Mouse (Mus musculus): Measurements from ENCODE around the gene Nrn1l. TPM values are rescaled to one million over a fixed set of nuclear protein-coding genes. Genes with fewer than 3 reads are reported as not detected.

Gene Nrn1l
- polyA plus RNA-seq, 1 experiment from 2014 or later, result not detected

DNA sequence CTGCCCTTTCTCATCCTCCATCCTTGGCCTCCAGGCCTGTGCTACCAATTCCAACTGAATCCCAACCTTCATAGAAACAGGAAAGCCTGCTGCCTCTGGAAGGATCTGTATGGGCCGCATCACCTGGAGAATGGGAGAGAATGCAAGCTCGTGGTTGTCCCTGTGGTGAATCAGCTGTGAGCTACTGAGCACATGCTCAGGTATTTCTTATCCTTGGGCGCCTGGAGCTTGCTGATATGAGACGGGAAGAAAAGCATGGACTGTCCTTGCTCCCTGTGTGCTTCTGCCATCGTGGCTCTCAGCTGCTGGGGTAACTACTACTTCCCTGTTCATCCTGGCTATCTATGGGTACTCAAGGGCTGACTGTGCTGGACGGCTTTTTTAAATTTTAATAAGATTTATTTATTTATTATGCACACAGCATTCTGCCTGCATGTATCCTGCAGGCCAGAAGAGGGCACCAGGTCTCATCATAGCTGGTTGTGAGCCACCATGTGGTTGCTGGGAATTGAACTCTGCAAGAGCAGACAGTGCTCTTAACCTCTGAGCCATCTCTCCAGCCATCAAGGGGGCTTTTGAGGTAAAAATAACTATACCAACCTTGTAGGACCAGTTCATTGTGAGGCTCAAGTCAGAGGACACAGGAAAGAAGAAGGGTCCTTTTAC is 26.9 kb upstream of the Nrn1l start:
- H3K27me3 ChIP-seq (ENCODE audit: control insufficient read depth, insufficient read depth, low read length), result no peaks in the 10 kb centered on the region
- H3K9ac ChIP-seq (ENCODE audit: low read depth, low read length), result no peak overlapping the region
- peaks cover 21% of the 10 kb centered on the region for H3K4me1 ChIP-seq (ENCODE audit: control insufficient read depth, insufficient read depth, low read length)
- H3K4me2 ChIP-seq, result no peak overlapping the region
- H3K9me3 ChIP-seq (replicated peaks; ENCODE audit: control insufficient read depth, low read length), result no peaks in the 10 kb centered on the region
- 72% methylated on average over 6 of the region's 6 CpGs for WGBS (ENCODE audit: insufficient replicate concordance)
- no peak for ATAC-seq (replicated peaks; ENCODE audit: insufficient number of reproducible peaks, low FRiP score, low TSS enrichment)
- H3K4me3 ChIP-seq (ENCODE audit: low read depth, low read length), result no peak overlapping the region
- no peak overlapping the region for H3K27ac ChIP-seq (ENCODE audit: low read depth, low read length)
- H3K36me3 ChIP-seq (ENCODE audit: control insufficient read depth, insufficient read depth, low read length), result peaks cover 27% of the 10 kb centered on the region

DNA sequence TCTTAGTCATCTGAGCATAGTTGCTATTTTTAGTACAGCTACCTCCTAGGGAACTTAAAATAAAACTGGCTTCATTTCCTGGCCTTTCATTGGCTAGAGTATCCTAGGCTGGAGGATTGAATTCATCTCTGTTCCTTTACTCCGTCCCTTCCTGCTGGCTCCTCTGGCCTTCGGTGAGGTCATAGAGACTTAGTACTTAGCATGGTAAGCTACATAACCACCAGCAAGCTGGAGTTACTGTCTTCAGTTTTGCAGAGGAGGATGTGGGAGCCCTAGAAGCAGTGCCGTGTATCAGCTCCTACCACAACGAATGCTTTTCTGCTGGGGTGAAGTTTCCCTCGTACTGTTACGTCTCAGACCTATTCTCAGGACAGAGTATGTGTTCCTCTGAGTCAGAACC is 19.1 kb upstream of the Nrn1l start:
- peaks cover 17% of the 10 kb centered on the region for H3K4me1 ChIP-seq (ENCODE audit: control insufficient read depth, insufficient read depth, low read length)
- H3K27me3 ChIP-seq (ENCODE audit: control insufficient read depth, insufficient read depth, low read length), result no peaks in the 10 kb centered on the region
- H3K36me3 ChIP-seq (ENCODE audit: control insufficient read depth, insufficient read depth, low read length), result peaks cover 26% of the 10 kb centered on the region
- H3K4me2 ChIP-seq, result peak overlapping the region; percentile 29
- ATAC-seq (replicated peaks; ENCODE audit: insufficient number of reproducible peaks, low FRiP score, low TSS enrichment), result no peak
- H3K4me3 ChIP-seq (ENCODE audit: low read depth, low read length), result no peak overlapping the region
- peak overlapping the region; percentile 71; the same call in 1 of the 2 replicates for H3K27ac ChIP-seq (ENCODE audit: low read depth, low read length)
- 0 out of 2 replicates have a peak overlapping the region, but pooled peaks have one; percentile 43 for H3K9ac ChIP-seq (ENCODE audit: low read depth, low read length)
- WGBS (ENCODE audit: insufficient replicate concordance), result 69% methylated on average over 6 of the region's 6 CpGs
- no peaks in the 10 kb centered on the region for H3K9me3 ChIP-seq (replicated peaks; ENCODE audit: control insufficient read depth, low read length)

GRCm38 (mm10) chr8:105880754-105881520 is 12.4 kb upstream of the Nrn1l start, which contains the start of gene Edc4:
TSS of gene Edc4 (plus strand) at chr8:105880881.
- Histone ChIP-seq H3K9ac (ENCODE audit: low read depth, low read length) (peak within 1 kb of the TSS; percentile 88), H3K27me3 (ENCODE audit: control insufficient read depth, insufficient read depth, low read length) (no peaks in the 10 kb centered on the region), H3K4me1 (ENCODE audit: control insufficient read depth, insufficient read depth, low read length) (peaks cover 13% of the 10 kb centered on the region), H3K4me2 (peak within 1 kb of the TSS; percentile 81), H3K27ac (ENCODE audit: low read depth, low read length) (peak within 1 kb of the TSS; percentile 25; the same call in 1 of the 2 replicates), H3K9me3 (replicated peaks; ENCODE audit: control insufficient read depth, low read length) (no peaks in the 10 kb centered on the region), H3K4me3 (ENCODE audit: low read depth, low read length) (peak within 1 kb of the TSS; percentile 76), H3K36me3 (ENCODE audit: control insufficient read depth, insufficient read depth, low read length) (peaks cover 28% of the 10 kb centered on the region)
- under 1% methylated on average over 45 of the region's 45 CpGs for WGBS (ENCODE audit: insufficient replicate concordance)
- peak; percentile 75 for ATAC-seq (replicated peaks; ENCODE audit: insufficient number of reproducible peaks, low FRiP score, low TSS enrichment)

- Histone ChIP-seq H3K4me2 (no peak overlapping the region), H3K9me3 (replicated peaks; ENCODE audit: control insufficient read depth, low read length) (no peaks in the 10 kb centered on the region), H3K4me3 (ENCODE audit: low read depth, low read length) (no peak overlapping the region), H3K36me3 (ENCODE audit: control insufficient read depth, insufficient read depth, low read length) (peaks cover 52% of the 10 kb centered on the region), H3K9ac (ENCODE audit: low read depth, low read length) (no peak overlapping the region), H3K27me3 (ENCODE audit: control insufficient read depth, insufficient read depth, low read length) (no peaks in the 10 kb centered on the region), H3K27ac (ENCODE audit: low read depth, low read length) (no peak overlapping the region), H3K4me1 (ENCODE audit: control insufficient read depth, insufficient read depth, low read length) (no peaks in the 10 kb centered on the region)
- no peak for ATAC-seq (replicated peaks; ENCODE audit: insufficient number of reproducible peaks, low FRiP score, low TSS enrichment)
- 95% methylated on average over 12 of the region's 12 CpGs for WGBS (ENCODE audit: insufficient replicate concordance)
Observed at GRCm38 (mm10) chr8:105889756-105890465, 3.5 kb upstream of the Nrn1l start.

GRCm38 (mm10) chr8:105890870-105891269 is 2.5 kb upstream of the Nrn1l start:
- no peak overlapping the region for H3K4me2 ChIP-seq
- H3K4me1 ChIP-seq (ENCODE audit: control insufficient read depth, insufficient read depth, low read length), result no peaks in the 10 kb centered on the region
- 92% methylated on average over 6 of the region's 6 CpGs for WGBS (ENCODE audit: insufficient replicate concordance)
- no peaks in the 10 kb centered on the region for H3K27me3 ChIP-seq (ENCODE audit: control insufficient read depth, insufficient read depth, low read length)
- ATAC-seq (replicated peaks; ENCODE audit: insufficient number of reproducible peaks, low FRiP score, low TSS enrichment), result no peak
- peaks cover 46% of the 10 kb centered on the region for H3K36me3 ChIP-seq (ENCODE audit: control insufficient read depth, insufficient read depth, low read length)
- H3K27ac ChIP-seq (ENCODE audit: low read depth, low read length), result no peak overlapping the region
- H3K9me3 ChIP-seq (replicated peaks; ENCODE audit: control insufficient read depth, low read length), result no peaks in the 10 kb centered on the region
- no peak overlapping the region for H3K9ac ChIP-seq (ENCODE audit: low read depth, low read length)
- no peak overlapping the region for H3K4me3 ChIP-seq (ENCODE audit: low read depth, low read length)

- ATAC-seq (replicated peaks; ENCODE audit: insufficient number of reproducible peaks, low FRiP score, low TSS enrichment), result no peak
- H3K4me2 ChIP-seq, result no peak overlapping the region
Observed at GRCm38 (mm10) chr8:105892432-105892831, 935 bp upstream of the Nrn1l start.

GRCm38 (mm10) chr8:105897801-105898480 is 4.6 kb downstream of the Nrn1l start:
- no peak overlapping the region for H3K4me2 ChIP-seq
- WGBS (ENCODE audit: insufficient replicate concordance), result 71% methylated on average over 9 of the region's 9 CpGs
- peaks cover 5% of the 10 kb centered on the region for H3K4me1 ChIP-seq (ENCODE audit: control insufficient read depth, insufficient read depth, low read length)
- no peak for ATAC-seq (replicated peaks; ENCODE audit: insufficient number of reproducible peaks, low FRiP score, low TSS enrichment)
- no peaks in the 10 kb centered on the region for H3K27me3 ChIP-seq (ENCODE audit: control insufficient read depth, insufficient read depth, low read length)
- no peak overlapping the region for H3K27ac ChIP-seq (ENCODE audit: low read depth, low read length)
- no peaks in the 10 kb centered on the region for H3K9me3 ChIP-seq (replicated peaks; ENCODE audit: control insufficient read depth, low read length)
- H3K9ac ChIP-seq (ENCODE audit: low read depth, low read length), result no peak overlapping the region
- no peak overlapping the region for H3K4me3 ChIP-seq (ENCODE audit: low read depth, low read length)
- H3K36me3 ChIP-seq (ENCODE audit: control insufficient read depth, insufficient read depth, low read length), result no peaks in the 10 kb centered on the region

More at GRCm38 (mm10) chr8:105892432-105892831, 935 bp upstream of the Nrn1l start:
- H3K36me3 ChIP-seq (ENCODE audit: control insufficient read depth, insufficient read depth, low read length), result peaks cover 35% of the 10 kb centered on the region
- H3K9me3 ChIP-seq (replicated peaks; ENCODE audit: control insufficient read depth, low read length), result no peaks in the 10 kb centered on the region
- 86% methylated on average over 6 of the region's 6 CpGs for WGBS (ENCODE audit: insufficient replicate concordance)
- H3K27me3 ChIP-seq (ENCODE audit: control insufficient read depth, insufficient read depth, low read length), result no peaks in the 10 kb centered on the region
- no peak overlapping the region; the same call in 1 of the 2 replicates for H3K27ac ChIP-seq (ENCODE audit: low read depth, low read length)
- no peak overlapping the region for H3K9ac ChIP-seq (ENCODE audit: low read depth, low read length)
- H3K4me1 ChIP-seq (ENCODE audit: control insufficient read depth, insufficient read depth, low read length), result no peaks in the 10 kb centered on the region
- H3K4me3 ChIP-seq (ENCODE audit: low read depth, low read length), result no peak overlapping the region
